Mouse (Mus musculus) intestine, postnatal 0 days (tissue): ENCODE results near the gene Mbnl1. TPM values are rescaled to one million over a fixed set of nuclear protein-coding genes. Genes with fewer than 3 reads are reported as not detected.

Experiments
- ATAC-seq: fragments of 200-750 bp; cut with Nextera tagmentation; 2 replicates; pipeline ENCODE4 v1.8.0; 2017; ENCODE audit warnings: mild to moderate bottlenecking, moderate TSS enrichment, moderate library complexity
- H3K27ac ChIP-seq: fragments of 300-500 bp; sonication (generic); 2 replicates; pipeline ENCODE4 v1.5.1; 2014; ENCODE audit warnings: mild to moderate bottlenecking, low read depth, low read length, moderate library complexity
- H3K27me3 ChIP-seq: fragments of 300-500 bp; sonication (generic); replicated peaks from 2 replicates; pipeline ENCODE4 v1.6.1; 2014; ENCODE audit warnings: low read length, mixed read lengths; ENCODE audit not compliant: control insufficient read depth, insufficient read depth
- H3K36me3 ChIP-seq: fragments of 300-500 bp; sonication (generic); 2 replicates; pipeline ENCODE4 v1.6.1; 2014; ENCODE audit warnings: mild to moderate bottlenecking, moderate library complexity; ENCODE audit not compliant: control insufficient read depth, insufficient read depth
- H3K4me1 ChIP-seq: fragments of 300-500 bp; sonication (generic); replicated peaks from 2 replicates; pipeline ENCODE4 v1.6.1; 2014; ENCODE audit warnings: antibody characterized with exemption, low read length, mixed read lengths; ENCODE audit not compliant: control insufficient read depth, insufficient read depth
- H3K4me2 ChIP-seq: fragments of 300-500 bp; sonication (generic); replicated peaks from 2 replicates; pipeline ENCODE4 v1.6.1; 2014; ENCODE audit warnings: low read depth, mild to moderate bottlenecking, moderate library complexity
- H3K4me3 ChIP-seq: fragments of 300-500 bp; sonication (generic); 2 replicates; pipeline ENCODE4 v1.5.1; 2014; ENCODE audit warnings: low read depth, low read length
- H3K9ac ChIP-seq: fragments of 300-500 bp; sonication (generic); 2 replicates; pipeline ENCODE4 v1.6.1; 2014; ENCODE audit warnings: mild to moderate bottlenecking, low read depth, low read length
- H3K9me3 ChIP-seq: fragments of 300-500 bp; sonication (generic); 2 replicates; pipeline ENCODE4 v1.6.1; 2016; ENCODE audit warnings: mixed run types; ENCODE audit not compliant: control insufficient read depth
- CTCF ChIP-seq: sonication (generic); IDR thresholded peaks from 2 replicates; pipeline ENCODE4 v1.5.1; 2016; ENCODE audit warnings: low read depth, mild to moderate bottlenecking, control low read depth, antibody characterized with exemption, moderate library complexity
- WGBS: fragments of 180-500 bp; shearing (Covaris S2); extraction: QIAGEN DNeasy Blood & Tissue Kit; methylation state at CpG from one replicate; pipeline ENCODE4 v1.1.7; 2014; 5-methylcytosine and 5-hydroxymethylcytosine counted together
- polyA plus RNA-seq: library from polyadenylated mRNA; unstranded; fragments of >200 nt; fragmentation: Nextera tagmentation; extraction: Ambion mirVana; gene quantifications from 2 replicates; pipeline ENCODE4 v1.2.1, GENCODE M21; 2015

Mbnl1 gene
- polyA plus RNA-seq, 1 experiment from 2014 or later = 55.5 TPM

DNA sequence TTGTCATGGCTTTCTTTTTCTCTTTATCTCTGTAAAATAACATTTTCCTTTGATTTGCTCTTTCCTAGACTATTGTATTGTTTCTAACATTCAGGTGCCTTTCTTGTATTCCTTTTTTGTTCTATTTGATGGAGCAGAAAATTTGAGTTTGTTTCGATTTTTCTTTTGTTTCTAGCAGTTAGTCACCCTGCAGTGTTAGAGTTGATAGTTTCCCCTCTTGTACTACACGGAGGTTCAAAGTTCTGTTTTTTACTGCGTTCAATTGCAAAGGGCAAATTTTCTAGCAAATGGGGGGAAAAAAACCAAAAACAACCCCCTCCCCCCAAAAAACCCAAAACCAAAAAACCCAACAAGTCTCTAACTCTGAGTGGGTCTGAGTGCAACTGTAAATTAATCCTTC, 26.0 kb downstream of the Mbnl1 start:
- Histone ChIP-seq H3K9me3 (no peaks in the 10 kb centered on the region), H3K9ac (0 out of 2 replicates have a peak overlapping the region, but pooled peaks have one; percentile 1), H3K27ac (peak overlapping the region; percentile 99; the same call in 1 of the 2 replicates), H3K4me3 (no peak overlapping the region), H3K4me1 (peaks cover 6% of the 10 kb centered on the region; the same call in 1 of the 2 replicates), H3K27me3 (no peaks in the 10 kb centered on the region), H3K4me2 (peak overlapping the region; percentile 80), H3K36me3 (no peaks in the 10 kb centered on the region)
- no peak for ATAC-seq
- WGBS = 57% methylated on average over 3 of the region's 3 CpGs
- no peak for TF ChIP-seq CTCF

DNA sequence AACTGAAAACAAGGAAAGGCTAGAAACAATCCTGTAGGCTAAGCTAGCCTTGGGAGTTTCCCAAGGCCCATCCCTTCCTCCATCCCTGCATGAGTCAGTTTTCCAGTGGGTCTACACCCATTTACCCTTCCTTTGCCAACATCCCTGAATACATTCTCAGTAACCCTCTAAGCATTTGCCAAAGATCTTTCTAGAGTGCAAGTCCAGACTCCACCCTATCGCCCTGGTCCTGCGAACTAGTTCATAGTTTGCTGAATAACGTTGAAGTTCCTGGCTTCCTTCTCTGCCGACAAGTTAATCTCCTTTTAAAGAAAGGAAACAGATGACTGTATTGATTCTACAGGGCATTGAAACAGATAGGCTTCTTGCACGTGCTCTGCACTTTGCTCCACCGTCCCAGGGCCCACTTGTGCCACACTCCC, 26.5 kb downstream of the Mbnl1 start:
- peak overlapping the region; percentile 99 for H3K27ac ChIP-seq
- 21% methylated on average over 6 of the region's 6 CpGs for WGBS
- peak overlapping the region; percentile 12 for H3K4me3 ChIP-seq
- ATAC-seq = peak; percentile 50
- TF ChIP-seq CTCF = no peak
- H3K4me2 ChIP-seq = peak overlapping the region; percentile 80
- H3K9ac ChIP-seq = 0 out of 2 replicates have a peak overlapping the region, but pooled peaks have one; percentile 1
- no peaks in the 10 kb centered on the region for H3K27me3 ChIP-seq
- H3K4me1 ChIP-seq = peaks cover 6% of the 10 kb centered on the region; the same call in 1 of the 2 replicates
- H3K36me3 ChIP-seq = no peaks in the 10 kb centered on the region
- H3K9me3 ChIP-seq = no peaks in the 10 kb centered on the region

DNA sequence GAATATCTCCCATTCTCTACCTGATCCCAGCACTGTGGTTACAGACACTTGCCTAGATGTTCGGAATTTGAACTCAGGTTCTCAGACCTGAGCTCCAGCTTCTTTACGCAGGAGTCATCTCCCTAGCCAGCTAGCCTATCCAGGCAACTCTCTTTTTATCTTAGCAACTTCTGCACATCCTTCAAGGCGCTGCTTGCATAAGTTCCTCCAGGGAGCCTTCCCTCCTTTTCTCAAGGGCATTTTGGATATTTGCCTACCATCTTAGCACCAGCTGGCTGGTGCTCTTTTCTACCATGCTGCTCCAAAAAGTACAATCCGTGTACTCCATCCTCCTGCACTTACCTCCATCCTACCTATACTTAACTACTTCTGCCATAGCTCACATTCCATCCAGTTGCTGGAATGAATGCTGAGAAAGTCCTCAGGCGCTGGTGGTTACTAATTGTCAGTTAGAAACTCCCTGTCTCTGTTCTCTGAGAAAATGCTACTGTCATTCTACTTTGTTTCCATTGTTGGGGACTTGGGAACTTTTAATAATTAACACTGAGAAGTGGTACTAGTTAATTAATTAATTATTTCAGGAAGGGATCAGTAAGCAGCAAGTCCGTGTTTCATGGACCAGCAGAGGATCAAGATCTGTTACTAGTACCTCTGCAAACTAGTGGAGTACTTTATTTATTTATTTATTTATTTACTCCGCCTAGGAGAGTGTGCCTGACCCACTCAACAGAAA, 27.3 kb downstream of the Mbnl1 start:
- Histone ChIP-seq H3K9ac (peak overlapping the region; percentile 11; the same call in 1 of the 2 replicates), H3K27ac (peak overlapping the region; percentile 99), H3K9me3 (no peaks in the 10 kb centered on the region), H3K36me3 (no peaks in the 10 kb centered on the region), H3K4me2 (peak overlapping the region; percentile 80), H3K4me3 (peak overlapping the region; percentile 92), H3K27me3 (no peaks in the 10 kb centered on the region), H3K4me1 (peaks cover 6% of the 10 kb centered on the region; the same call in 1 of the 2 replicates)
- no peak for ATAC-seq
- 39% methylated on average over 7 of the region's 7 CpGs for WGBS
- no peak for TF ChIP-seq CTCF

GRCm38 (mm10) chr3:60500571-60501527, 28.2 kb downstream of the Mbnl1 start:
- TF ChIP-seq CTCF = peak; percentile 4; the same call in 1 of the 2 replicates
- peak; percentile 76 for ATAC-seq
- H3K4me2 ChIP-seq = peak overlapping the region; percentile 80
- H3K4me3 ChIP-seq = peak overlapping the region; percentile 92
- H3K36me3 ChIP-seq = no peaks in the 10 kb centered on the region
- WGBS = under 1% methylated on average over 70 of the region's 96 CpGs
- no peaks in the 10 kb centered on the region for H3K27me3 ChIP-seq
- H3K9me3 ChIP-seq = no peaks in the 10 kb centered on the region
- H3K9ac ChIP-seq = peak overlapping the region; percentile 92
- peak overlapping the region; percentile 99 for H3K27ac ChIP-seq
- peaks cover 6% of the 10 kb centered on the region; the same call in 1 of the 2 replicates for H3K4me1 ChIP-seq

DNA sequence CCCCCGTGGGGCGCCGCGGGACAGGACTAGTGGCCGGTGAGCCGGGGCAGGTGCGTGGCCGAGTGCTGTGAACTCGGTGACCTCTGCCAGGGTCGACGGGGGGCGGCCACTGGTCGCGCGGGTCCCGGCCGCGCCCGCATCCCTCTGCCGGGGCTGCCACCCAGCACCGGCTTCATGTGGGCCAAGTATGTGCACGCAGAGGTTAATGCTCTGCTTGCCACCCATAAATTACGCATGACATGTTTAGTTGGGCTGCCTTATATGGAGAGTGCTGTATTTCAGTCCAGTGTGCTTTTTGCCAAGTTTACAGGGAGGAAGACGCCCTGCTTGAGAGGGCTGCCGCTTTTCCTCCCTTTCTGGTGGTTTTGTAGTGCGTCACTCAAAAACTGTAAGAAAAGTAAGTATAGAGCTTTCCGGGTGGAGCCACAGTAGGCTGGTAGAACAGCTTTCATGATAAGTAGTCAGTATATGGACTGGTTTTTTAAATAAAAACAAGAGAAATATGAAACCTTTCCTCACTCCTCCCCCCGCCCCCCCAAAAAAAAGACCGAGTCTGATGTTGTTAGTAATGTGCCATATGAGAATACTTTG, 29.0 kb downstream of the Mbnl1 start:
- under 1% methylated on average over 29 of the region's 29 CpGs for WGBS
- TF ChIP-seq CTCF = no peak

More for the DNA sequence above, 29.0 kb downstream of the Mbnl1 start:
- Histone ChIP-seq H3K4me1 (peaks cover 6% of the 10 kb centered on the region; the same call in 1 of the 2 replicates), H3K27me3 (no peaks in the 10 kb centered on the region), H3K4me3 (peak overlapping the region; percentile 92), H3K4me2 (peak overlapping the region; percentile 80), H3K9me3 (no peaks in the 10 kb centered on the region), H3K36me3 (no peaks in the 10 kb centered on the region), H3K27ac (peak overlapping the region; percentile 99), H3K9ac (peak overlapping the region; percentile 92)
- peak; percentile 72 for ATAC-seq
